Mouse (Mus musculus) small intestine, adult 2 months (tissue): Measurements from ENCODE around the gene Pmm1. TPM values are rescaled to one million over a fixed set of nuclear protein-coding genes. Genes with fewer than 3 reads are reported as not detected.
"Not testable (repeated sequence)": the region's sequence is repeated elsewhere in the genome, so short reads cannot be mapped to it uniquely, and the experiment has no call there.

Experiments used
- H3K27ac ChIP-seq: fragments of 200-500 bp; 2 replicates; pipeline ENCODE4 v1.5.1; 2012; ENCODE audit warnings: low read depth, low read length, control low read depth, inconsistent platforms; ENCODE audit not compliant: insufficient read depth
- H3K27me3 ChIP-seq: fragments of 200-500 bp; 2 replicates; pipeline ENCODE4 v1.6.1; 2012; ENCODE audit warnings: mild to moderate bottlenecking, moderate library complexity, low read length, inconsistent platforms; ENCODE audit not compliant: control insufficient read depth, insufficient read depth
- H3K36me3 ChIP-seq: fragments of 200-500 bp; 2 replicates; pipeline ENCODE4 v1.6.1; 2012; ENCODE audit warnings: mild to moderate bottlenecking, low read length, control low read depth, inconsistent platforms; ENCODE audit not compliant: control insufficient read depth, insufficient read depth
- H3K4me1 ChIP-seq: fragments of 200-500 bp; 2 replicates; pipeline ENCODE4 v1.6.1; 2012; ENCODE audit warnings: low read length, inconsistent platforms, mixed read lengths; ENCODE audit not compliant: control insufficient read depth, insufficient read depth, insufficient read length
- H3K4me3 ChIP-seq: fragments of 200-500 bp; 2 replicates; pipeline ENCODE4 v1.5.1; 2012; ENCODE audit warnings: low read depth, mild to moderate bottlenecking, control low read depth, inconsistent platforms, low read length, moderate library complexity
- CTCF ChIP-seq: fragments of 200-500 bp; IDR thresholded peaks from 2 replicates; pipeline ENCODE4 v1.5.1; 2012; ENCODE audit warnings: low read depth, mild to moderate bottlenecking, control low read depth, inconsistent platforms, low read length, moderate library complexity, mixed read lengths; ENCODE audit not compliant: insufficient replicate concordance, insufficient read length; ENCODE audit errors: extremely low read depth
- POLR2A ChIP-seq: fragments of 200-500 bp; IDR thresholded peaks from 2 replicates; pipeline ENCODE4 v1.6.1; 2012; ENCODE audit warnings: low read depth, mild to moderate bottlenecking, control low read depth, inconsistent platforms, low read length, moderate library complexity
- WGBS: fragments of 180-500 bp; shearing (Covaris S2); methylation state at CpG from one replicate; pipeline ENCODE4 v1.1.7; 2018; 5-methylcytosine and 5-hydroxymethylcytosine counted together
- polyA plus RNA-seq: library from polyadenylated mRNA; depleted of rRNA; stranded (reverse); fragments of >200 nt; gene quantifications from 2 replicates; pipeline ENCODE4 v1.2.3, GENCODE M21; 2012; rRNA removed

Pmm1 gene
- polyA plus RNA-seq, 1 experiment = 18.9 TPM

- H3K4me3 ChIP-seq = no peak overlapping the region
- H3K27me3 ChIP-seq = no peaks in the 10 kb centered on the region
- WGBS = 85% methylated on average over 12 of the region's 12 CpGs
- peaks cover 45% of the 10 kb centered on the region for H3K36me3 ChIP-seq
- H3K4me1 ChIP-seq = no peaks in the 10 kb centered on the region
- TF ChIP-seq CTCF = no peak
- no peak for TF ChIP-seq POLR2A
- H3K27ac ChIP-seq = no peak overlapping the region
Observed at GRCm38 (mm10) chr15:81917201-81917600, 43.5 kb downstream of the Pmm1 start.

- Histone ChIP-seq H3K36me3 (peaks cover 57% of the 10 kb centered on the region), H3K4me1 (no peaks in the 10 kb centered on the region), H3K4me3 (no peak overlapping the region), H3K27me3 (no peaks in the 10 kb centered on the region), H3K27ac (no peak overlapping the region)
- 84% methylated on average over 5 of the region's 5 CpGs for WGBS
- TF ChIP-seq POLR2A = no peak
- no peak for TF ChIP-seq CTCF
Observed at GRCm38 (mm10) chr15:81915663-81916062, 45.1 kb downstream of the Pmm1 start.

- Histone ChIP-seq H3K36me3 (peaks cover 67% of the 10 kb centered on the region), H3K4me3 (no peak overlapping the region), H3K27me3 (no peaks in the 10 kb centered on the region), H3K27ac (no peak overlapping the region), H3K4me1 (no peaks in the 10 kb centered on the region)
- 61% methylated on average over 5 of the region's 5 CpGs for WGBS
- TF ChIP-seq POLR2A = no peak
- TF ChIP-seq CTCF = no peak
Observed at GRCm38 (mm10) chr15:81914668-81915067, 46.1 kb downstream of the Pmm1 start.

GRCm38 (mm10) chr15:81912498-81912897 lies 48.2 kb downstream of the Pmm1 start:
- Histone ChIP-seq H3K27me3 (no peaks in the 10 kb centered on the region), H3K4me3 (no peak overlapping the region), H3K27ac (no peak overlapping the region), H3K4me1 (no peaks in the 10 kb centered on the region), H3K36me3 (peaks cover 79% of the 10 kb centered on the region)
- 59% methylated on average over 2 of the region's 2 CpGs for WGBS
- TF ChIP-seq POLR2A (no peak), CTCF (no peak)

- H3K27ac ChIP-seq, H3K27me3 ChIP-seq, H3K4me3 ChIP-seq, H3K4me1 ChIP-seq: not testable (repeated sequence)
- 71% methylated on average over 4 of the region's 4 CpGs for WGBS
- peaks cover 84% of the 10 kb centered on the region for H3K36me3 ChIP-seq
Observed at GRCm38 (mm10) chr15:81908767-81909166, 52.0 kb downstream of the Pmm1 start.

GRCm38 (mm10) chr15:81907953-81908352 lies 52.8 kb downstream of the Pmm1 start:
- H3K4me1 ChIP-seq = no peaks in the 10 kb centered on the region
- H3K36me3 ChIP-seq = peaks cover 84% of the 10 kb centered on the region
- no peak overlapping the region for H3K4me3 ChIP-seq
- TF ChIP-seq POLR2A (no peak), CTCF (no peak)
- H3K27me3 ChIP-seq = no peaks in the 10 kb centered on the region
- 82% methylated on average over 8 of the region's 8 CpGs for WGBS
- H3K27ac ChIP-seq = no peak overlapping the region

GRCm38 (mm10) chr15:81904939-81905338 lies 55.8 kb downstream of the Pmm1 start:
- TF ChIP-seq CTCF = peak; percentile 63; the same call in 1 of the 2 replicates
- TF ChIP-seq POLR2A = no peak
- Histone ChIP-seq H3K27me3 (no peaks in the 10 kb centered on the region), H3K4me1 (0 out of 2 replicates have a peak, but pooled peaks cover 1% of the 10 kb centered on the region), H3K36me3 (peaks cover 82% of the 10 kb centered on the region), H3K27ac (no peak overlapping the region), H3K4me3 (no peak overlapping the region)
- WGBS = 39% methylated on average over 2 of the region's 2 CpGs

Other genes starting within 250 kb of the Pmm1 start
- 7.3 and 7.7 TPM in 2 replicates for gene Zc3h7b, start 215.9 kb downstream of the Pmm1 start, polyA plus RNA-seq
- gene Rangap1, start 215.4 kb downstream of the Pmm1 start, polyA plus RNA-seq = 13.3 and 17.8 TPM in 2 replicates
- 5.6 and 9.4 TPM in 2 replicates for gene Tef, start 158.5 kb downstream of the Pmm1 start, polyA plus RNA-seq
- gene Tob2, start 102.1 kb downstream of the Pmm1 start, polyA plus RNA-seq = 14.7 and 33.2 TPM in 2 replicates
- 22.6 and 47.0 TPM in 2 replicates for gene Phf5a, start 89.0 kb downstream of the Pmm1 start, polyA plus RNA-seq
- gene Aco2, start 88.6 kb downstream of the Pmm1 start, polyA plus RNA-seq = 266 and 416 TPM in 2 replicates
- 3.7 and 5.2 TPM in 2 replicates for gene Polr3h, start 34.7 kb downstream of the Pmm1 start, polyA plus RNA-seq
- 1.3 and 2.4 TPM in 2 replicates for gene Csdc2, start 24.2 kb downstream of the Pmm1 start, polyA plus RNA-seq
- not detected in 2 replicates for gene 1700029P11Rik, start 19.6 kb upstream of the Pmm1 start, polyA plus RNA-seq
- gene Xrcc6, start 26.9 kb upstream of the Pmm1 start, polyA plus RNA-seq = 7.8 and 9.1 TPM in 2 replicates
- gene Desi1, start 72.9 kb upstream of the Pmm1 start, polyA plus RNA-seq = 16.3 and 25.4 TPM in 2 replicates
- 24.6 and 25.7 TPM in 2 replicates for gene Snu13, start 86.7 kb upstream of the Pmm1 start, polyA plus RNA-seq
- gene 4930407I10Rik, start 98.2 kb upstream of the Pmm1 start, polyA plus RNA-seq = not detected in 2 replicates
- 0.04 and 0.05 TPM in 2 replicates for gene Mei1, start 109.1 kb upstream of the Pmm1 start, polyA plus RNA-seq
- gene Ccdc134, start 167.0 kb upstream of the Pmm1 start, polyA plus RNA-seq = 5.6 and 6.9 TPM in 2 replicates
- 144 and 240 TPM in 2 replicates for gene Srebf2, start 186.3 kb upstream of the Pmm1 start, polyA plus RNA-seq